Mouse (Mus musculus): ENCODE results near the gene Olfr550. TPM values are rescaled to one million over a fixed set of nuclear protein-coding genes. Genes with fewer than 3 reads are reported as not detected.

Olfr550 gene
- not detected in 2 replicates for polyA plus RNA-seq (2015; fragmentation: Nextera tagmentation; extraction: Ambion mirVana)

DNA sequence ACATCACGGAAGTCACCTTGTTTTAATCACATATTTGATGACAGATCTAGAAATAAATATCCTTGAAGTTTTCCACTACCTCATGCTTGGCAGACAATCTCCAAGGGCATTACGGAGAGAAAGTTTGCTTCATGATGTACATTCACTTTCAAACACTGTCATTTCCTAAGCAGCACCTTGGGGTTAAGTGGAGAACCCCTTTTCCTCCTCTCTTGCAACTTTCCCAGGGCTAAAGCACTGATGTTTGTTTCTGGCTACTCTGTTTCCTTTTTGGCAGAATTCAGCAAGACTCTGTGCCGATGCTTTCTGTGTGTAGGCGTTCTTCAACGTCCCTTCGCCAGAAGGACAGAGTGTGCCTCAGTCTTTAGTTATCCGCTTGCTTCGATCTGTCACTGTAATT is at the start of gene Olfr550:
Gene Olfr550, plus strand, starts transcription at position 301 of the 400 bp plus-strand sequence.
- H3K9ac ChIP-seq (ENCODE audit: low read depth, low read length), result no peak within 1 kb of the TSS
- H3K27ac ChIP-seq, result no peak within 1 kb of the TSS
- no peak within 1 kb of the TSS for H3K4me3 ChIP-seq (replicated peaks; ENCODE audit: low read depth, low read length)
- 82% methylated on average over 8 of the region's 8 CpGs for WGBS
- no peaks in the 10 kb centered on the region for H3K27me3 ChIP-seq (ENCODE audit: insufficient read depth, low read length)
- no peak for TF ChIP-seq CTCF (IDR thresholded peaks at IDR 0.05; ENCODE audit: low read depth)
- H3K4me1 ChIP-seq (replicated peaks; ENCODE audit: insufficient read depth, low read length), result no peaks in the 10 kb centered on the region
- no peak for DNase-seq (ENCODE audit: low spot score)
- no peaks in the 10 kb centered on the region for H3K36me3 ChIP-seq (ENCODE audit: insufficient read depth, low read length)
- ATAC-seq (replicated peaks; ENCODE audit: low FRiP score, low read depth), result no peak
- H3K9me3 ChIP-seq (replicated peaks; ENCODE audit: low read length), result no peaks in the 10 kb centered on the region
- no peak within 1 kb of the TSS for H3K4me2 ChIP-seq (ENCODE audit: low read length)

DNA sequence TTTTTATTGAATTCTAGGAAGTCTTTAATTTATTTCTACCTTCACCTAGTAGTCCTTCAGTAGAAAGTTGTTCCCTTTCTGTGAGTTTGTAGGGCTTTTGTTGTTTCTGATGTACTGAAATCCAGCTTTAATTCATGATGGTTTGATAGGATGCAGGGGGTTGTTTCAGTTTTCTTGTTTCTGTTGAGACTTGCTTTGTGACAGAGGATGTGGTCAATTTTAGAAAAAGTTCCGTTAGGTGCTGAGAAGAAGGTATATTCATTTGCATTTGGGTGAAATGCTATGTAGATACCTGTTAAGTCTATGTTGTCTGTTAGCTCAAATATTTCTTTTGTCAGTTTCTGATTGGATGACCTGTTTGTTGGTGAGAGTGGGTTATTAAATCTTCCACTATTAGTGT is 42.2 kb upstream of the Olfr550 start:
- WGBS, result 84% methylated on average over 1 of the region's 1 CpGs
- TF ChIP-seq CTCF (IDR thresholded peaks at IDR 0.05; ENCODE audit: low read depth), result no peak
- H3K27ac ChIP-seq, result no peak overlapping the region
- no peaks in the 10 kb centered on the region for H3K36me3 ChIP-seq (ENCODE audit: insufficient read depth, low read length)
- no peak overlapping the region for H3K4me2 ChIP-seq (ENCODE audit: low read length)
- H3K4me3 ChIP-seq (replicated peaks; ENCODE audit: low read depth, low read length), result no peak overlapping the region
- no peaks in the 10 kb centered on the region for H3K27me3 ChIP-seq (ENCODE audit: insufficient read depth, low read length)
- H3K9ac ChIP-seq (ENCODE audit: low read depth, low read length), result no peak overlapping the region
- no peak for DNase-seq (ENCODE audit: low spot score)
- no peaks in the 10 kb centered on the region for H3K9me3 ChIP-seq (replicated peaks; ENCODE audit: low read length)
- H3K4me1 ChIP-seq (replicated peaks; ENCODE audit: insufficient read depth, low read length), result no peaks in the 10 kb centered on the region
- ATAC-seq (replicated peaks; ENCODE audit: low FRiP score, low read depth), result no peak

DNA sequence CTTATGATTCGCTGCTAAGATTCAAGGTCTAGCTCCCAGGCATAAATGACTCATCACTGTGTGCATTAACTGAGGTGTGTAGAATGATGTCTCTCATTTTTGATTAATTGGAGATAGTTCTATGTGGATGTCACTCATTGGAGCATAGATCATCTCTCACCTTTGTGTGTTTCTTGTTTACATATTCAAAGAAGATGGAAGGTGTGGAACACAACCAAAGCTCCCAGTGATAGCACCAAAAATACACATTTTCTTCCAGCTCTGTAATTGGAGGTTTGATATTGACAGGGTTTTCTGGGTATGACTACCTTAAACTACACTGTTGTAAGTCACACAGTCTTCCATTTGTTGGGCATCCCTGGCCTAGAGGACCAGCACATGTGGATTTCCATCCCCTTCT is 36.8 kb upstream of the Olfr550 start, which contains the start of gene Olfr547:
Gene Olfr547, plus strand, starts transcription at position 301 of the 400 bp plus-strand sequence.
- Histone ChIP-seq H3K27me3 (ENCODE audit: insufficient read depth, low read length) (no peaks in the 10 kb centered on the region), H3K9ac (ENCODE audit: low read depth, low read length) (no peak within 1 kb of the TSS), H3K4me2 (ENCODE audit: low read length) (no peak within 1 kb of the TSS), H3K27ac (no peak within 1 kb of the TSS), H3K4me3 (replicated peaks; ENCODE audit: low read depth, low read length) (no peak within 1 kb of the TSS), H3K9me3 (replicated peaks; ENCODE audit: low read length) (no peaks in the 10 kb centered on the region), H3K4me1 (replicated peaks; ENCODE audit: insufficient read depth, low read length) (no peaks in the 10 kb centered on the region), H3K36me3 (ENCODE audit: insufficient read depth, low read length) (no peaks in the 10 kb centered on the region)
- ATAC-seq (replicated peaks; ENCODE audit: low FRiP score, low read depth), result no peak
- TF ChIP-seq CTCF (IDR thresholded peaks at IDR 0.05; ENCODE audit: low read depth), result no peak
- no peak for DNase-seq (ENCODE audit: low spot score)
- 76% methylated on average over 1 of the region's 1 CpGs for WGBS

DNA sequence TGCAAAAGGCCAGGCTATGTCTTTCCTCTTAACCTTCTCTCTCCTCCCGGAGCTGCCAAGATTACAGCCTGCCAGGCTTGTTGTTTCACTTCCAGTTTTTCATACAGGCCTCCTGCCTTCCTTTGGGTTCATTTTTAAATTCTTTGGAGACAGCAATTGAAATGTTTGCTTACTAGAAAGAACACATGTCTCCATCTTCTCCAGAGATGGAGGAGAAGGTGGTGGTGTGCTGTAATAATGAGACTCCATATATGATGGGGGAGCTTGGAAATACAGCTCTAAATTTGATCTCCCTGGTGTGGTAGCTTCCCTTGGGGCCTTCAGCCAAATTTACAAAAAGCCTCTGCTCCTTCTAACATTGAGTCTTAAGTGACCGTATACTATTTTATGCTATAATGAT is 30.6 kb upstream of the Olfr550 start, which contains the start of gene Olfr548-ps1:
Gene Olfr548-ps1, plus strand, starts transcription at position 301 of the 400 bp plus-strand sequence.
- no peaks in the 10 kb centered on the region for H3K4me1 ChIP-seq (replicated peaks; ENCODE audit: insufficient read depth, low read length)
- no peak within 1 kb of the TSS for H3K4me3 ChIP-seq (replicated peaks; ENCODE audit: low read depth, low read length)
- TF ChIP-seq CTCF (IDR thresholded peaks at IDR 0.05; ENCODE audit: low read depth), result no peak
- H3K9ac ChIP-seq (ENCODE audit: low read depth, low read length), result no peak within 1 kb of the TSS
- H3K36me3 ChIP-seq (ENCODE audit: insufficient read depth, low read length), result no peaks in the 10 kb centered on the region
- DNase-seq (ENCODE audit: low spot score), result no peak
- no peak within 1 kb of the TSS for H3K4me2 ChIP-seq (ENCODE audit: low read length)
- H3K27ac ChIP-seq, result no peak within 1 kb of the TSS
- H3K27me3 ChIP-seq (ENCODE audit: insufficient read depth, low read length), result no peaks in the 10 kb centered on the region
- H3K9me3 ChIP-seq (replicated peaks; ENCODE audit: low read length), result no peaks in the 10 kb centered on the region
- ATAC-seq (replicated peaks; ENCODE audit: low FRiP score, low read depth), result no peak
- WGBS, result 84% methylated on average over 2 of the region's 2 CpGs

DNA sequence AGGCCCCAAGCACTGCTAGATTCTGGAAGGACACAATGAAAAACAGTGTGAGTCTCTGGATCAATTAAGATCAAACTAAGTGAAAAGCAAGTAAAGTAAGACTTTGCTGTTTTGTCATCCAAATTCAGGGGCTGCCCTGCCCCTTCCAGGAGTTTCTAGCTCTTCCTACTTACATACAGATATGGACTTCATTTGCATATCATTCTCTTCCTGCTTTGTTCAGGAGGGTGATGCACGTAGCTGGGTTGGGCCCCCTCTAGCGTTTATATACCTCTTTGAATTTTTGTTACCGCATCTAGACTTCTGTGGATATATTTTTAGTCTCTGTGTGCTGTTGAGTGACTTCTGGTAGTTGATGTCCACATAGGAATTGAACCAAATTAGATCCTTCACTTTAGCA is 30.0 kb upstream of the Olfr550 start:
- Histone ChIP-seq H3K4me2 (ENCODE audit: low read length) (no peak overlapping the region), H3K9ac (ENCODE audit: low read depth, low read length) (no peak overlapping the region), H3K9me3 (replicated peaks; ENCODE audit: low read length) (no peaks in the 10 kb centered on the region), H3K4me1 (replicated peaks; ENCODE audit: insufficient read depth, low read length) (no peaks in the 10 kb centered on the region), H3K27ac (no peak overlapping the region), H3K4me3 (replicated peaks; ENCODE audit: low read depth, low read length) (no peak overlapping the region), H3K36me3 (ENCODE audit: insufficient read depth, low read length) (no peaks in the 10 kb centered on the region), H3K27me3 (ENCODE audit: insufficient read depth, low read length) (no peaks in the 10 kb centered on the region)
- ATAC-seq (replicated peaks; ENCODE audit: low FRiP score, low read depth) (no peak), DNase-seq (ENCODE audit: low spot score) (no peak)
- WGBS, result 56% methylated on average over 3 of the region's 3 CpGs
- no peak for TF ChIP-seq CTCF (IDR thresholded peaks at IDR 0.05; ENCODE audit: low read depth)

DNA sequence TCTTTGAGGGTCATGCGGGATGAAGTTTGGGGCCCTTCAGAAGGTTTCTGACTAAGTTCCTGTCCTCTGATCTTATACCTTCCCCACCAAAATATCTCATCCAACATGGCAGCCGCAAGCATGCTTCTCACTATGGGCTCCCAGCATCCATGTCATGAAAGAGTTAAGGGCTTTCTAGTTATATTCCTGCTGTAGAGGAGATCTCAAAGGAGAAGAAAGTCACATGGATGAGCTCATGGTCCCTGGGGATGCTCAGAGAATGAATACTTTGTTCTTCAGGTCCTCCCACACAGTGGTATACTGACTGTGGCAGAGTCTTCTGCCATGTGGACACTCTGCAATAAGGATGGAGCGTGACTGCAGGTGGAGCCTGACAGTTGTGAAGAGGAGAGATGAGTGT is 21.7 kb upstream of the Olfr550 start, which contains the start of gene Olfr549:
Gene Olfr549, plus strand, starts transcription at position 301 of the 400 bp plus-strand sequence.
- no peak within 1 kb of the TSS for H3K4me3 ChIP-seq (replicated peaks; ENCODE audit: low read depth, low read length)
- 88% methylated on average over 3 of the region's 3 CpGs for WGBS
- no peak within 1 kb of the TSS for H3K27ac ChIP-seq
- no peak for ATAC-seq (replicated peaks; ENCODE audit: low FRiP score, low read depth)
- H3K9me3 ChIP-seq (replicated peaks; ENCODE audit: low read length), result no peaks in the 10 kb centered on the region
- no peak within 1 kb of the TSS for H3K9ac ChIP-seq (ENCODE audit: low read depth, low read length)
- no peak within 1 kb of the TSS for H3K4me2 ChIP-seq (ENCODE audit: low read length)
- TF ChIP-seq CTCF (IDR thresholded peaks at IDR 0.05; ENCODE audit: low read depth), result no peak
- no peaks in the 10 kb centered on the region for H3K27me3 ChIP-seq (ENCODE audit: insufficient read depth, low read length)
- DNase-seq (ENCODE audit: low spot score), result no peak
- H3K36me3 ChIP-seq (ENCODE audit: insufficient read depth, low read length), result no peaks in the 10 kb centered on the region
- no peaks in the 10 kb centered on the region for H3K4me1 ChIP-seq (replicated peaks; ENCODE audit: insufficient read depth, low read length)

DNA sequence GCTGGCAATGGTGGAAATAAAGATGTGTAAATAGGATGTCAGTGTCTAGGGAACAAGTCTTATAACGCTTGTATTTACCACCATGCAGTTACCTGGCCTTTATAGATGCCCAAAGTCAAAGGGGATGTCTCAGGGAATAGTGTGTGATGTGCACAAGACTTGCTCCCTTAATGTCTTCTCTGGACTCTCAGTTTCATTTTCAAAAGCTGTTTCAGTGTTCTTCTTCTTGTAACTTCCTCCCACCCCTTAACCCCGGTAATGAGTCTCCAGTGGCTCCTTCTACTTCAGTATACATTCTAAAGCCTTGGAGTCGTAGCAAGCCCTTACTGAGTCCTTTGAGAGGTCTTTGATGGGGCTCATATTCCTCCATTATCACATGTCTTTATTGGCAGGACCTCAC is 18.0 kb upstream of the Olfr550 start:
- no peak for TF ChIP-seq CTCF (IDR thresholded peaks at IDR 0.05; ENCODE audit: low read depth)
- 75% methylated on average over 3 of the region's 3 CpGs for WGBS

More for the DNA sequence above, 18.0 kb upstream of the Olfr550 start:
- Histone ChIP-seq H3K4me2 (ENCODE audit: low read length) (no peak overlapping the region), H3K9me3 (replicated peaks; ENCODE audit: low read length) (no peaks in the 10 kb centered on the region), H3K27me3 (ENCODE audit: insufficient read depth, low read length) (no peaks in the 10 kb centered on the region), H3K4me1 (replicated peaks; ENCODE audit: insufficient read depth, low read length) (no peaks in the 10 kb centered on the region), H3K9ac (ENCODE audit: low read depth, low read length) (no peak overlapping the region), H3K27ac (no peak overlapping the region), H3K36me3 (ENCODE audit: insufficient read depth, low read length) (no peaks in the 10 kb centered on the region), H3K4me3 (replicated peaks; ENCODE audit: low read depth, low read length) (no peak overlapping the region)
- ATAC-seq (replicated peaks; ENCODE audit: low FRiP score, low read depth), result no peak
- no peak for DNase-seq (ENCODE audit: low spot score)

Measured in kidney, postnatal 0 days (tissue).